Mouse (Mus musculus) monocyte, adult 5-6 weeks (primary cell): ENCODE measurements around the gene Cep70. TPM values are rescaled to one million over a fixed set of nuclear protein-coding genes. Genes with fewer than 3 reads are reported as not detected.

Experiments
- ATAC-seq: fragments of 153-309, 156-312 bp; replicated peaks from 2 replicates; pipeline ENCODE4 v1.8.0; 2017; ENCODE audit warnings: mild to moderate bottlenecking; ENCODE audit not compliant: low TSS enrichment, insufficient number of reproducible peaks, severe bottlenecking, poor library complexity, low FRiP score
- total RNA-seq: library from RNA; stranded (forward); fragments of 200-1000, 200-491, 200-594 nt; gene quantifications from 3 replicates; pipeline ENCODE4 v1.2.3, GENCODE M21; 2017

Gene Cep70
- total RNA-seq: 24.1 to 37.1 TPM (median 29.0 TPM) in 3 replicates

DNA sequence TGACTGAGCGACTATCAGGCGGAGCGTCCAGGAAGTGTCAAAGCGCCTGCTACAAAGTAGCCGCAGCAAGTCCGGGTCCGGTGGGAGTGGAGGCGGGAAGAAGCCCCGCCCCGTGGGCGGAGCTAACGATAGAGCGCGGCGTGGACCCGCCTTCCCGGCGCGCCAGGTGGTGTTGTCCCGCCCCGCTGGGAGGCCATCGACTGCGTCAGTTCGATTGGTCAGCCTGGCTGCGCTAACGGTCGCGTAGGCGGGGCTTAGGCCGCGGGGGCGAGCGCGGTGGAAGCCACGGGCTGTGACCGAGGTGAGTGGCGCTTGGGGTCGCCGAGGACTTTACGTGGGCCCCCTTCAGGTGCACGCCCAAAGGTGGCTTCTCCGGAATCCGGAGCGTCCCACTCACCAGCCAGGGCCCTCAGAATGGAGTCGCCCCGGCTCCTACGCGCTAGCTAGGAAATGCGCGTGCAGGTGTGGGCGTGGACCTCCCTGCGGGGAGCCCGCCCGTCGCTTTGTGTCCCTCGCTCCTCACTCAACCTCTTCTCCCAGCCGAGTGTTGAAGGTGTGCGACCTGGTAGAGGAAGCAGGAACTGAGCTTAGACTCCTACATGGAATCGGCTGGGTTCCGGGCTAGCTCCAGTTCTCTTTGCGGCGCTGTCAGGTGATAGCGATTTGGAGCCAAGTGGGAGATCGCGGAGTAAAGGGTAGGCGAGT lies at the start of gene Cep70:
Gene Cep70, plus strand, starts transcription at position 178 of the 705 bp plus-strand sequence.
- ATAC-seq: peak; percentile 90

DNA sequence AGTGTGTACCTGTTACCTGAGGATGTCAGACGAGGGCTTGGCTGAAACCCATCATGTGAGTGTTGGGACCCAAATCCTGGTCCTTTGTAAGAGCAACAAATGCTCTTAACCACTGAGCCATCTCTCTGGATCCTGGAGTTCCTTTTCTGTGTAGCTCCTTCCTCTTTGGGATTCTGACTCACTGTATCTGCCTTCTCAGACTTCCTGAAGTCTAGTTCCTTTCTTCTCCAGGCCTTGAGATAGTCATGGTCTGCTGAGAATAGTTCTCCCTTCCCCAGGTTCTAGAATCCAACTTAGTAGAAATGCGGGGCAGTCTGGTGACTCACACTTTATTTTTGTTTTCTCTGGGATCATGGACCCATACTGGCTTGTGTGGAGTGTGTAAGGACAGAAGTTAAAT lies 30.5 kb upstream of the Cep70 start:
- ATAC-seq: no peak

DNA sequence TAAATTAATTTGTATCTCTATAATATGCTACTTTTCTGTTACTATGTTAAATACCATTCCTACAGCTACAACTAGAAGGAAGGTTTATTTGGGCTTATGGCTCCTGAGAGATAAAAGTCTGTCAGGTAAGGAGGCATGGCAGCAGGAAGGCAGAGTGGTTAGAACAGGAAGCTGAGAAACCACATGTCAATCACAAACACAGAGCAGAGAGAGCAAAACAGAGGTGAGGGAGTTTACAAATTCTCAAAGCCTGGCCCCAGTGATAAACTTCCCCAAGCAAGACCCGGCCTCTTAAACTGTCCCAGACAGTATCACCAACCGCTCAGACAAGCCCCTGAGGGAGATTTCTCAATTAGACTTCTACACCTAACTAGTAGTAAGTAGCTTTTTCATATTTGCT lies 27.0 kb upstream of the Cep70 start:
- no peak for ATAC-seq

DNA sequence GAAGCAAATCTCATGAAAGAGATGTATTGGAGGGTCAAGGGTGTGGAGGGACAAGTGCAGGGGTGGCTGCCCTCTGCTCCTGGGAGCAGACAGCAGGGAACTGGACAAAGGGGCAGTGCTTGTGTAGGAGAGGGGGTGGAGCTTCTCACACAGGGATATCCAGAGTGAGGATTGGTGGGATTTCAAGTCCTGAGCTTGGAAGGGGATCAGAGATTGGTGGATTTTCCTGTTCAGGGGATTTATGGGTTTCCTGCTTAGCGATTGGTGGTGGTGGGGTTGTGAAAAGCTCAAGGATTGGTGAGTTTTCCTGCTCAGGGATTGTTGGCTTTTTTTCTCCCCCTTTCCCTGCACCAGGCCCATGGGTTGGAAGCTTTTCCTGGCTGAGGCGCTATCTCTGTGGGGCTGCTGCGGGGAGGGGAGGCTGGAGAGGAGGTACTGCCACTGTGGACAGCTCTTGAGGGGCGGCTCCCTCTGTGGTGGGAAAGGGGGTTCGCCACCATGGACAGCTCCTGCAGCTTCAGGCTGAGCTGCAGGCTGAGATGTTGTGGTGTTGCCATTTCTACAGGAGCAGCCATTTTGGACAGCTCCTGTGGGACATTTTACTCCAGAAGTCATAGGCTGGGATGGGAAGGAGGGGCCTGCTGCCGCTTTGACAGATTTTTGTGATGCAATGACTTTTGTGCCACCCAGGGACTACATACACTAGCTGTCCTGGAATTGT lies 25.0 kb upstream of the Cep70 start:
- ATAC-seq: no peak

- no peak for ATAC-seq
Observed at GRCm38 (mm10) chr9:99221636-99222035, 21.5 kb upstream of the Cep70 start.

GRCm38 (mm10) chr9:99224583-99224982 lies 18.6 kb upstream of the Cep70 start:
- ATAC-seq: no peak

GRCm38 (mm10) chr9:99229450-99229849 lies 13.7 kb upstream of the Cep70 start:
- ATAC-seq: 0 out of 2 replicates have a peak, but pooled peaks have one; percentile 50

GRCm38 (mm10) chr9:99237139-99237538 lies 6.0 kb upstream of the Cep70 start, which contains the start of gene Faiml:
TSS of gene Faiml (minus strand) at chr9:99237239.
- ATAC-seq: no peak

DNA sequence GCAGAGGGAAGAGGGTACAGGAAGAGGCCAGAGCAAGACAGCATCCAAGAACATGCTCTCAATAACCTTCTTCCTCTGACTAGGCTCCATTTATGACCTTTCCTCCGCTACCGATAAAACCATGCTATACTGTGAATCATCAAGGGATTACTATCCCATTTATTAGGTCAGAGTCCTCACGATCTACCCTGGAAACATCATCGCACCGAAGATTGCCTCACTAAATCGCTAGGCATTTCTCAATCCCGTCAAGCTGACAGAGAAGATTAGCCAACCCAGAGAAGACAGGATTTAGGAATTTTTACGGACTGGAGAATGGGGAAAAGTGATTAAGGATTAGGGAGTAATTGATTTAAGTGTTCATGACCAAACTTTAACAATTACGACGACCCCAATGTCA lies 4.9 kb upstream of the Cep70 start:
- no peak for ATAC-seq

DNA sequence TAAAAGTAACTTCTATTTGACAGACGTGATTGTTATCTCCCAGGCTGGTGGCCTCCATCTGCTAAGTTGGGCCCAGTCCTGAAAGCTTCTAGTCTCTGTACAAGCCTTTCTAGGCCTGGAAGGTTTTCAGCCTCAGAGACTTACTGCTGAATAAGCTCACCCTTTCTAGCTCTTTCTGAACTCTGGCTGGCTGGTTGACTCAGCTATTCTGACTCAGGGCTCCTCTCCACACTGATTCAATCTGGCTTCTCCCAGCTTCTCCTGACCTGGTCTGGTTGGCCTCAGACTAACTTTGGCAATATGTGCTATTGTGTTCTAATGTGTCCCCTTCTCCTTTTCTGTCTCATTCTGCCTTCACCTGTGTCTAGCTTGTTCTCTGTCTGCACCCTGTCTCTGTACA lies 3.9 kb upstream of the Cep70 start:
- no peak for ATAC-seq

DNA sequence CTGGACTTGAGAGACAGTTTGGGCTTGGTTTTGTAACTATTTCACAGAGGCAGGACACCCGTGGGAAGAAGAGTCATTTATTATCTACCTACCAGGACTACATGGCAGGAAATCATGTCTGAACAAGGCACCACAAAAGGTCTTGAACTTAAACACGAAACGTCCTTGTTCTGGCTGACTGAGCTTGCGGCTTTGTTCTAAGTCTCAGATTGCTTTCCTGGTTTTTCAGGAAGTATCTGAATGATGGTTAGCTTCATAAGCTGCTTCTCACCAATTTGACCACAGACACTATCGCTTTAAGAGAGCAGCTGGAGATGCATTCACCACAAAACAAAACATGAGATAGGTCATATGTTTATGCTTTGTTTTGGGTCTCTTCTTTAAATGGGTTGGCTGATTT lies 2.6 kb upstream of the Cep70 start:
- ATAC-seq: no peak

- ATAC-seq: 0 out of 2 replicates have a peak, but pooled peaks have one; percentile 13
Observed at GRCm38 (mm10) chr9:99242035-99242434, 1.1 kb upstream of the Cep70 start.

- ATAC-seq: no peak
Observed at GRCm38 (mm10) chr9:99242533-99243189, 506 bp upstream of the Cep70 start.

GRCm38 (mm10) chr9:99243895-99244293 lies 727 bp downstream of the Cep70 start:
- no peak for ATAC-seq

- no peak for ATAC-seq
Observed at GRCm38 (mm10) chr9:99248304-99248703, 5.1 kb downstream of the Cep70 start.

- ATAC-seq: no peak
Observed at GRCm38 (mm10) chr9:99248906-99249305, 5.7 kb downstream of the Cep70 start.

GRCm38 (mm10) chr9:99253861-99254260 lies 10.7 kb downstream of the Cep70 start:
- no peak for ATAC-seq

DNA sequence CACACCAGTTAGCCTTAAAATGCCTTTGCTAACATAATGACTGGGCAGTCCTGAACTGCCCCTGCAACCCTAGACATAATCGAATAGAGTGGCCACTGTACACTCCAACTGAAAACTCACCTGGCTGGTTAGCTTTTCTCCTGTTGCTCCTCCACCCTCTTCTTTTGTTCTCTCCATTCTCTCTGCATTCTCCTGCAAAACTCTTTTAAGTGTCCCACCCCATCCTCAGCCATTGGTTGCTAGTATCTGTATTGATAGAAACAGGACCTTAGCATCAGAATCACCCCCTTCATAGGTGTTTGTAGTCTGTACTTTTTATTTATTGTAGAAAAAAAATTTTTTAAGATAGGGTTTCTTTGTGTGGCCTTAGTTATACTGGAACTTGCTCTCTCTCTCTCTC lies 13.0 kb downstream of the Cep70 start:
- no peak for ATAC-seq

DNA sequence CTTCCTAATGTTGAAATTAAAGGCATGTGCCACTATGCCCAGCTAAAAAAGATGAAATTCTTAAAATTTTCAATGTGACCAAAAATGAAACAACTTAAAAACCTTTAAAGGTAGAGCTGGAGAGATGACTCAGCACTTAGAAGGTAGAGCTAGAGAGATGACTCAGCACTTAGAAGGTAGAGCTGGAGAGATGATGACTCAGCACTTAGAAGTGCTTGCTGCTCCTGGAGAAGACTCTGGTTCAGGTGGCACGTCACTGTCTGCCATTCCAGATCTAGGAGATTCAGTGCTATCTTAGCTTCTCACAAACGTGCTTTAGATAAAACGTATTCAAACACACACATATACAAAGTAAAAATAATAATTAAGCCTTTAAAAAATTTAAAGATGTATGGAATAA lies 13.7 kb downstream of the Cep70 start:
- ATAC-seq: no peak

GRCm38 (mm10) chr9:99258891-99259290 lies 15.7 kb downstream of the Cep70 start:
- ATAC-seq: no peak
